Mouse (Mus musculus) ES-E14 (cell line): ENCODE measurements at regions not wholly inside any gene's neighbourhood (a gene's known extent, or its start where the extent isn't known, plus 50 kb on each side); places are given as distances from the start of the nearest gene placed in this dataset.

Source experiments
- CHD2 ChIP-seq: IDR thresholded peaks from 2 replicates; pipeline ENCODE4 v1.6.1; 2014; ENCODE audit warnings: mild to moderate bottlenecking, low read depth, low read length, inconsistent platforms
- HCFC1 ChIP-seq: IDR thresholded peaks from 2 replicates; pipeline ENCODE4 v1.6.1; 2012; ENCODE audit warnings: low read length, inconsistent platforms, borderline replicate concordance; ENCODE audit not compliant: insufficient read depth

GRCm38 (mm10) chr9:120741521-120741920 lies 170.3 kb downstream of the Rpl14 start:
- TF ChIP-seq HCFC1 (no peak), CHD2 (no peak)
